Mouse (Mus musculus) T-helper 17 cell (primary cell): ENCODE measurements around the gene Krtap3-3.
"Not testable (repeated sequence)": the region's sequence is repeated elsewhere in the genome, so short reads cannot be mapped to it uniquely, and the experiment has no call there.

ENCODE experiments used
- in situ Hi-C, 2 experiments: fragments of 300-600 bp; cut with MboI, MseI; formaldehyde crosslinking; loops; 1 replicate in 1 of 2; 2 replicates in 1 of 2; pipeline ENCODE4 v1.15.1; 2025; ENCODE audit warnings: high pct_unique_total_duplicates in 2 of 2

The Krtap3-3 gene

GRCm38 (mm10) chr11:99550765-99551164 is at the start of gene Krtap3-3:
TSS of gene Krtap3-3 (minus strand) at chr11:99550865.
- in situ Hi-C loops, result no loop called here

DNA sequence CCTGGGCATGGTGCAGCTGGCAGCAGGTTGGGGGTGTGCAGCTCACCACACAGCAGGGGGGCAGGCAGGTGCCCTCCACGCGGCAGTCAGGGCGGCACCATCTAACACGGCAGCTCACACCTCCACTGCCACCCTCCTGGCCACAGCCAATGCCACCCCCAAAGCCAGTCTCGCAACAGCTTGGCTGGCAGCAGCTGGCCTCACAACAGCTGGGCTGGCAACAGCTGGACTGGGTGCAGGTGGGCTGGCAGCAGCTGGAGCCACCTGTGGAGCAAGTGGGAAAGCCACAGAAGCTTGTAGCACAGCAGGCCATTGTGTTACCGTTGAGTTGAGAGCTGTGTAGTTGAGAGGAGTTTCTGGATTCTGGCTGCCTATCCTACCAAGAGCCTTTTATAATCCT is 47.1 kb upstream of the Krtap3-3 start, which contains the start of gene Krtap9-3:
Gene Krtap9-3, minus strand, starts transcription at position 364 of the 400 bp plus-strand sequence.
- in situ Hi-C loops, result not testable (repeated sequence)

DNA sequence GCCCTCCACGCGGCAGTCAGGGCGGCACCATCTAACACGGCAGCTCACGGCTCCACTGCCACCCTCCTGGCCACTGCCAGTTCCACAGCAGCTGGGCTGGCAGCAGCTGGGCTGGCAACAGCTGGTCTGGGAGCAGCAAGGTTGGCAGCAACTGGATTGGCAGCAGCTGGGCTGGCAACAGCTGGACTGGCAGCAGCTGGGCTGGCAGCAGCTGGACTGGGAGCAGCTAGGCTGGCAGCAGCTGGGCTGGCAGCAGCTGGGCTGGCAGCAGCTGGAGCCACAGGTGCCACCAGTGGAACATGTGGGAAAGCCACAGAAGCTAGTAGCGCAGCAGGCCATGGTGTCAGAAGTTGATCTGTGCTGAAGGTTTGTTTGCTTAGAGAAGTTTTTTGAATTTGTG is 40.3 kb upstream of the Krtap3-3 start, which contains the start of gene Krtap1-3:
Gene Krtap1-3, minus strand, starts transcription at position 359 of the 400 bp plus-strand sequence.
- in situ Hi-C loops, result no loop called here

GRCm38 (mm10) chr11:99585096-99585495 is 34.4 kb upstream of the Krtap3-3 start:
- in situ Hi-C loops, result no loop called here

GRCm38 (mm10) chr11:99583245-99583704 is 32.6 kb upstream of the Krtap3-3 start, which contains the start of gene Krtap1-4:
TSS of gene Krtap1-4 (minus strand) at chr11:99583654.
- in situ Hi-C loops, result no loop called here

GRCm38 (mm10) chr11:99581564-99581963 is 30.9 kb upstream of the Krtap3-3 start:
- in situ Hi-C loops, result no loop called here

GRCm38 (mm10) chr11:99581051-99581450 is 30.4 kb upstream of the Krtap3-3 start:
- in situ Hi-C loops, result no loop called here

- in situ Hi-C loops, result no loop called here
These were observed 30.0 kb upstream of the Krtap3-3 start, which contains the start of gene Krtap1-5 for GRCm38 (mm10) chr11:99580636-99581035. TSS of gene Krtap1-5 (minus strand) at chr11:99581016.

- in situ Hi-C loops, result no loop called here
These were observed 23.4 kb upstream of the Krtap3-3 start for GRCm38 (mm10) chr11:99574106-99574505.

GRCm38 (mm10) chr11:99573164-99573563 is 22.5 kb upstream of the Krtap3-3 start:
- in situ Hi-C loops, result no loop called here

DNA sequence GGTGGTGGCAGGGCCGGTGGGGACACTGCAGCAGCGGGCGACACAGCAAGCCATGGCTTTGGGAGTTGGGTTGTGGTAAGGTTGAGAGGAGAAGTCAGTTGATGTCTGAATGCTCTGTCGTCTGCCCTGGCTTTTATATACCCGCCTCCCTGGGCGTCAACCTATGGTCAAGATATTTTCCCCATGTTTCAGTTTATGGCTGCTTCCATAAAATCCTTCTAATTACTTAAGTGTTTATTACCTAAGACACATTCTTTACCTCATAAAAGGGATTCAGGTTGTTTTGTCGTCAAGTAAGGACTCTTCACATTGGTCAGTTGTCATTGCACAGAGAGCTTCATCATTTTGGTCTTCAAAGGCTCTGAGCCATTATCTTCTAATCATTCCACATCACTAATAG is 15.9 kb upstream of the Krtap3-3 start, which contains the start of gene Krtap3-1:
Gene Krtap3-1, minus strand, starts transcription at position 101 of the 400 bp plus-strand sequence.
- in situ Hi-C loops, result no loop called here

- in situ Hi-C loops, result no loop called here
These were observed 11.9 kb upstream of the Krtap3-3 start for GRCm38 (mm10) chr11:99562580-99562979.

GRCm38 (mm10) chr11:99559366-99559765 is 8.7 kb upstream of the Krtap3-3 start, which contains the start of gene Gm11939:
TSS of gene Gm11939 (minus strand) at chr11:99559466.
- in situ Hi-C loops, result no loop called here

- in situ Hi-C loops, result no loop called here
These were observed 7.5 kb upstream of the Krtap3-3 start for GRCm38 (mm10) chr11:99557976-99558745.

DNA sequence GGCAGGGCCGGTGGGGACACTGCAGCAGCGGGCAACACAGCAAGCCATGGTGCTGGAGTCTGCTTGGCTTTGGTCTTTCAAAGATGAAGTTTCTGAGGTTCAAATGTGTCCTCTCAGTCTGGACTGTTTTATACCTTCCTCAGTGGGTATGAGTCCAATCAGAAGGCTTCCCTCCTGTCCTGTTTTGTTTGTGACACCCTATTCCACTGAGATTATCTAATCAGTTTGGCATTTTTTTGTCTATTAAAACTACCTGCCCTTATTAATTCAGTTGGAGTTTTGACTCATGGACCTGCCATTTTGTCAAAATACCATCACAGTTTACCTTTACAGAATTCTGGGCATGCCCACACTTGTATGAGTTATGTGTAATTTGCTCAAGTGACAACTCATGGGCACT is 6.1 kb upstream of the Krtap3-3 start, which contains the start of gene Krtap3-2:
Gene Krtap3-2, minus strand, starts transcription at position 101 of the 400 bp plus-strand sequence.
- in situ Hi-C loops, result no loop called here

GRCm38 (mm10) chr11:99556195-99556594 is 5.5 kb upstream of the Krtap3-3 start:
- in situ Hi-C loops, result no loop called here

DNA sequence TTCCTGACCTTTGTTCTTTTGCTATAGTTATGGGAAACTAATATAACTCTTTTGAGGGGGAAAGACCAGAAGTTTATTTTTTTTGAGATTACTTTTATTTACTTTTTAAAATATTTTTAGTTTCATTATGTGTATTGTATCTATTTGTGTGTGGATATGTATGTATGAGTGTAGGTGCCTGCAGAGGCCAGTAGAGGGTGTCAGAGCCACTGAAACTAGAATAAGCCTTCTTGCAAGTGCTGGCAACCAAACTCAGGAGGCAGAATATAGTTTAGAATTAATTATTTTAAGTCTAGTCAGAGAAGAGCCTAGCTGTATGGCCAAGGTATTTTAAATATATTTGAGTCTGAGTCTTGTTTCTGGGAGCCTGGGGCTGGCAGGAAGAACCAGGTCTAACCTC is 2.8 kb downstream of the Krtap3-3 start:
- in situ Hi-C loops, result no loop called here

DNA sequence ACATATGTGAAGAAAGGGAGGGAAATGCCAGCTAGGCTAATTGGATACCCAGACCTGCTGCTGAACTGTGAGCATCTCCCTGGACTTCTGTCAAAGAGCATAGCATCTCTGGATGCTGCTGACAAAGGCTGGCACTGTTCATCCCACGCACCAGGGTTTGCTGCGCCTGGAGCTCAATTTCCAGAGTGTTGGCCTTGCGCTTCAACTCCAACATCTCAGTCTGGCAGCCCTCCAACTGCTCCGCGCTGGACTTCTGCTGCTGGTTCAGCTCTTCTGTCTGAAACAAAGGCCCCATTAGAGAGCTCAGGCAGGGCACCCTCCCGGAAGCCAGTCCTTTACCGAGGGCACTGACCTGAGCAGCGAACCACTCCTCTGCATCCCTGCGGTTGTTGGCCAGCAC is 10.9 kb downstream of the Krtap3-3 start:
- in situ Hi-C loops, result no loop called here

DNA sequence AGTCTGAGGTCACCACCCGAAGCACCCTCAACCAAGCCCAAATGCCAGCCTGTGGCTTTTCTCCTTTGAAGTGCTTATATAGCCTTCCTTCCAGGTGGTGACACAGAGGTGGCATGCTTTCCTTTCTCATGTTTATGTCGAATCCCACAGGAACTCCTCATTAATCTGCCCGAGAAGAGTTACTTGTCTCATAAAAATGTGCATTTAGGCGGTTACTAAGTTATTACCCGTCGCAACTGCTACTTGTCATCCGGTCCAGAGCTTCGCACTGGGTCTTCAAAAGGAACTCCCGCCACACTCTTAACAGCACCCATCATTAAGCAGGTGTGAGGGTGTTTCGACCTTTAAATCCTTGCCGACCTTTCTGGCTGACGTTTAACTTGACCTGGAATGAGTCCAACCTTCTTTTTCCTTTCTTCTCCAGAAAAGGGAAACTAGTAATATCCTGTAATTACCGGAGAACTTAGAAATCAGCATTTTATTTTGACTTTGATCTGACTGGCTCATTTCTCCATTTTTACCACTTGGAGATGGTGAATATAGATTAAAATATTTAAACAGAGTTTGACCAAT is 29.3 kb downstream of the Krtap3-3 start, which contains the start of gene Krt39:
Gene Krt39, minus strand, starts transcription at position 51 of the 573 bp plus-strand sequence.
- in situ Hi-C loops, result no loop called here

- in situ Hi-C loops, result no loop called here
These were observed 36.6 kb downstream of the Krtap3-3 start for GRCm38 (mm10) chr11:99514098-99514497.
